Mouse (Mus musculus) urinary bladder, postnatal 0 days (tissue): ENCODE data around the gene Rcc1. TPM values are rescaled to one million over a fixed set of nuclear protein-coding genes. Genes with fewer than 3 reads are reported as not detected.

ENCODE experiments used
- polyA plus RNA-seq: library from polyadenylated mRNA; unstranded; fragments of >200 nt; fragmentation: Nextera tagmentation; extraction: Ambion mirVana; gene quantifications from 2 replicates; pipeline ENCODE4 v1.2.1, GENCODE M21; 2015

Rcc1 gene
- 22.0 and 23.5 TPM in 2 replicates for polyA plus RNA-seq

GRCm38 (mm10) chr4:132353481-132353885, at the start of gene Rcc1:
Gene Rcc1 (minus strand): TSS chr4:132353605.

GRCm38 (mm10) chr4:132329115-132329834, 24.1 kb downstream of the Rcc1 start, which contains the start of gene Trnau1ap:
Gene Trnau1ap (minus strand): TSS chr4:132329538.

DNA sequence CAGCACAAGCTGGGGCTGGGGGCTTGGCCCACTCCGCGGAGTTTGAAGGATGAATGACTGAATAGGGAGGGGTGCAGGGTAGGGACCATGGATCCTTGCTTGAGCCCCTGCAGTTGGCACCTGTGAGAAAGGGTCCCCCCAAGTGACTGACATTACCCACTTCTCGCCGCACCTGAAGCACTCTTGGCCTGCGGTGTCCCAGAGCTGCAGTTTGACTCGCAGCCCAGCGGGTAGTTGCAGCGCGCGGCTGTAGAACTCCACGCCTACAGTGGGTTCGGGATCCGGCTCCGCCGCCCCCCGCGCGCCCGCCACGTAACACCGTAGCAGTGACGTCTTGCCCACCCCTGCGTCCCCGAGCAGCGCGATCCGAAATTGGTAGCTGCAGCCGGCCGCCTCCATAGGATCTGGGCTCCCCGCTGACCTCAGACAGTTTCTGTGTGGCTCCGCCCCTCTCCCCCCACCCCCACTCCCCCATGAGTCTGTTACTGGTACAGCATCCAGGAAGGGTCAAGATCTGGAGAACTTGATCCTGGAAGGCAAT, 50.4 kb downstream of the Rcc1 start, which contains the start of gene Rab42:
Gene Rab42 (minus strand): TSS at position 447 of the 541 bp plus-strand sequence.

Other genes starting within 250 kb of the Rcc1 start
- 0.07 TPM in 1 of 2 replicates, not detected in the other for gene Oprd1, start 209.1 kb downstream of the Rcc1 start, polyA plus RNA-seq
- 39.9 and 51.4 TPM in 2 replicates for gene Ythdf2, start 141.3 kb downstream of the Rcc1 start, polyA plus RNA-seq
- gene Gmeb1, start 92.0 kb downstream of the Rcc1 start, polyA plus RNA-seq, result 14.2 and 15.8 TPM in 2 replicates
- gene Taf12, start 79.2 kb downstream of the Rcc1 start, polyA plus RNA-seq, result 23.6 and 28.1 TPM in 2 replicates
- gene Rab42, start 50.2 kb downstream of the Rcc1 start, polyA plus RNA-seq, result 2.1 and 2.6 TPM in 2 replicates
- 55.9 and 58.2 TPM in 2 replicates for gene Trnau1ap, start 24.1 kb downstream of the Rcc1 start, polyA plus RNA-seq
- 15.4 and 20.3 TPM in 2 replicates for gene Phactr4, start 68.9 kb upstream of the Rcc1 start, polyA plus RNA-seq
- gene Med18, start 110.3 kb upstream of the Rcc1 start, polyA plus RNA-seq, result 9.1 and 13.3 TPM in 2 replicates
- gene Sesn2, start 156.9 kb upstream of the Rcc1 start, polyA plus RNA-seq, result 9.6 and 12.0 TPM in 2 replicates
- 1,006 and 1,016 TPM in 2 replicates for gene Atpif1, start 180.1 kb upstream of the Rcc1 start, polyA plus RNA-seq
- gene Dnajc8, start 181.9 kb upstream of the Rcc1 start, polyA plus RNA-seq, result 106 and 120 TPM in 2 replicates
- gene Ptafr, start 210.5 kb upstream of the Rcc1 start, polyA plus RNA-seq, result 2.3 and 3.9 TPM in 2 replicates